Mouse (Mus musculus) frontal cortex, postnatal 25 days (tissue): ENCODE data around the gene Mrps35.

ENCODE experiments used
- DNase-seq, 2 experiments: peaks; one replicate each; pipeline ENCODE4 v3.0.0; 2022; ENCODE audit warnings: low spot score in 2 of 2

Gene Mrps35

GRCm38 (mm10) chr6:147042291-147043290, at the start of gene Mrps35:
Mrps35 (plus strand) TSS chr6:147042764.
- DNase-seq = peak; percentile 69 to 85

DNA sequence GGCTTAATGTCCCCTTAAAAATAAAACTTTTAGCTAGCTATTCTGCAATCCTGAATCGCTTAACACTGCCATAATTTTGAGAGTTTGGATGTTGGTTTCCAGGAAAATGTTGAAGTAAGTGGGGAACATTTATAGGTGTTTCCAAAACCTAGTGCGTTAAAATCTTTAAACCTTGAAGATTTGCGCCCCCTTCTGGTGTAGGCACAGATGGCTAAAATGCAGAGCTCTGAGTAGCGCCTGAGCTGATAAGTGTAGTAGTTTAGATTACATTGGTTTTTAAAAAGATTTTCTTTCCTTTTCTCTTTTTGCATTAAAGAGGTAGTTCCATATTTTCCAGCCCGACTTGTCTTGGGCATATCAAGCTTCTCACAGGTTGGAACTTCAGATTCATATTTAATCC, 48.3 kb upstream of the Mrps35 start:
- peak; percentile 28 to 43 for DNase-seq

DNA sequence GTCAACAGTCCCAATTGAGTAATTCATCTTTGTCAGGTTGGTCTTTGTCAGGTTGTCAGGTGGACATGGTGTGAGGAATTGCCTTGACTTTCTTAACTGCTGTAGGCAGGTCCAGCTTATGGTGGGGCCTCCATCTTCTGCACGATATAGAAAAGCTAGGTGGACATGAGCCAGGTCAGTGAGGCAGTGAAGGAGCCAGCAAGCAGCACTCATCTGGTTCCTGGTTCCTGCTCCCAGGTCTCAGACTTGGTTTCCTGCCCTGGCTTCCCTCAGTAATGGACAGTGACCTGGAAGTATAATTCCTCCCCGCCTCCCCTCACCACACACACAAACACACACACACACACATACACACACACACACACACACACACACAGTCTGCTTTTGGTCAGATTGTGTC, 47.2 kb upstream of the Mrps35 start:
- DNase-seq = no peak

- no peak for DNase-seq
Observed at GRCm38 (mm10) chr6:146995878-146996277, 46.7 kb upstream of the Mrps35 start.

GRCm38 (mm10) chr6:146997006-146997405, 45.6 kb upstream of the Mrps35 start:
- DNase-seq = no peak

GRCm38 (mm10) chr6:146998710-146999109, 43.9 kb upstream of the Mrps35 start:
- no peak for DNase-seq

DNA sequence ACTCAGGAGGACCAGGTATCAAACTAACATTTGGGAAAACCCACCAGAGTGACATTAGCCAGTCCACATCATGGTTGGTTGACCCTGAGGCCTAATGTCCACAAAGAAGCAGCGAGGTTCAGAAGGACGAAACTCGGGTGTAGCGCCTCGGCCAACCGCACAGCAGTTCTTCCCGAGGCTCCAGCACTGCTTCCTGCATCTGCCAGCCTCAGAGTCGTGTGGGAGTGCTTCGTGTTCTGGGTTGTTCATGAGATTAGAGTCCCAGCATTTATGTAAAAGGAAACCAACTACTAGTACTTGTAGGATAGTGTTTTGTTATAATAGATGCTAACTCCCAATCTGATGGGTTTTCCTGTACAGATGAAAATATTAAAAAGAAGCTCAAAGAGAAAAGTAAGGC, 43.3 kb upstream of the Mrps35 start:
- no peak for DNase-seq

- DNase-seq = no peak
Observed at GRCm38 (mm10) chr6:146999755-147000154, 42.8 kb upstream of the Mrps35 start.

DNA sequence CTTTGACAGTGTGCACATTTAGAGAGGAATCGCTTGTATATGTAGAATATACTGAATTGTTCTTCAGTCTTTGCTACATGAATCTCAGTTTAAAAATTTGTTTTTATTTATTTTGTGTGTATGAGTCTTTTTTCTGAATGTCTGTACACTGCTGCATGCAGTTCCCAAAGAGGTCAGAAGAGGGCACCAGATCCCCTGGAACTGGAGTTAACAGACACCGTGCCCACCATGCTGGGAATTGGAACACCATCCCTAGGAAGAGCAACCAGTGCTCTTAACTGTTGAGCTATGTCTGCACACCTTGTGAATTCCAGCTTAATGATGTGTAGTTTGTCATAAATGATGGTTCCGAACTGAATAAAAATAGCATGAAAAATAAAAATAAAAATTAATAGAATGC, 34.4 kb upstream of the Mrps35 start:
- peak in 1 of 2 experiments; percentile 32 for DNase-seq

DNA sequence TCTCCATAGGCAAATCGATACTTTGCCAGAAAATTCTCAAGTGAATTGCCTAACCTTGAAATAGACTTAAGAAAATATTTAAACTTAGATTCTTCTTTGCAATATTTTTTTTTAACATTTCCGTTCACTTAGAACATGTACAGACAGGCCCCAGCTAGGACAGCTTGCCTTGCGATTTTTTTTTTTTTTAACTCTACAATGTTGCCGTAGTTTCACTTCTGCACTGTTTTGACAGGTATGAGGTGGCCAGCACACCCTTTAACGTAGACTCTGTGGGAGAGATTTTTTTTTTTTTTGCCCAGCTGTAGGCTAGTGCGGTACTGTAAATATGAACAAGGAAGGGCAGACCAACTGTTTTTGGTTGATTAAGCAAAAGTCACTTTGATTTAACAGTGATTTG, 32.2 kb upstream of the Mrps35 start:
- DNase-seq = no peak

- DNase-seq = no peak
Observed at GRCm38 (mm10) chr6:147010811-147011520, 31.6 kb upstream of the Mrps35 start.

- no peak for DNase-seq
Observed at GRCm38 (mm10) chr6:147011555-147011954, 31.0 kb upstream of the Mrps35 start.

GRCm38 (mm10) chr6:147011977-147012376, 30.6 kb upstream of the Mrps35 start:
- DNase-seq = no peak

GRCm38 (mm10) chr6:147013546-147013945, 29.0 kb upstream of the Mrps35 start:
- no peak for DNase-seq

- DNase-seq = no peak
Observed at GRCm38 (mm10) chr6:147017906-147018305, 24.7 kb upstream of the Mrps35 start.

GRCm38 (mm10) chr6:147018364-147018763, 24.2 kb upstream of the Mrps35 start:
- DNase-seq = no peak

DNA sequence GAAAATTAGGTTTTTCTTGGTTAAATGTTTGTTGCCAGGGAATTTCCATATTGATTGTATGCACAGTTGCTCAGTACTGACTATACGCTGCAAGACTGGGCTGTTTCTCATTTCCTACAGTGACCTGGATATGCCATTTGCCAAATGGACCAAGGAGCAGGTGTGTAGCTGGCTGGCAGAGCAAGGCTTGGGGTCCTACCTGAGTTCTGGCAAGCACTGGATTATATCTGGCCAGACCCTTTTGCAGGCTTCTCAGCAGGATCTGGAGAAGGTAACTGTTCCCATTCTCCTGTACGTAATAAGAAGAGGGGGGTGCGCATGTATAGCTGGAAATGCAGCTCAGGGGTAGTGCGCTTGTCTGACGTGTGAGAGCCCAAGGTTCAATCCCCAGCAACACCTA, 21.4 kb upstream of the Mrps35 start:
- no peak for DNase-seq

DNA sequence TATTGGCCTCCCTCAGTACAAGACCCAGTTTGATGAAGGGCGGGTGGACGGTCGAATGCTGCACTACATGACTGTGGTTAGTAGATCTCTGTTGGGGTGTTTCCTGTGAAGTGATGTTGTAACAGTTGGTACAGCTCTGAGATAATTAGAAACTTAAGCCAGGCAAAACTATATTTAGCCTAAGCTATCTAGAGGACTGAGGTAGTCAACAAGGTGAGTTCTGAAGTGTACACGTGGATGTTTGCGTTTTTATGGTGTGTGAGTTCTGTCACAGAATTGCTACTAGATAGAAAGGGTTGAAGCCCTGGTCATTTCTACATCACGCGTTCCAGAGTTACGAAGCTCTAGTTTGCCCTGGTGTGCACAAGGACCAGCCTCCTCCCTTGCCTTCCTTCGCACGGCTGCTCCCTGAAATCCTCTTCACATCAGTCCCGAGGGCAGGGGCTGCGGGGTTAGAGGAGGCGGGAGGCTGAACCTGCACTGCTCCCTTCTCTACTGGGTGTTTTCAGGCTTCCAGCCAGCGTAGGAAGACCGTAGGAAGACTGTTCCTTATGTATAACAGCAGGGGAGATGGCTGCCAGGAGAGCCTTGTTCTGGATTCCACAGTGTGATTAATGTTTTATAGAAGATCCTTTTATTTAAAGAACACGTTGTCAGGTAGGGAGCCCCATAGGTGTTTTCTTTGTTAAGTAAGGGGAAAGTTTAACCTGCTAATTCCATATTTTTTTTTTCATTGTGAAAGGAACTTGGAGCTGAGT, 20.0 kb upstream of the Mrps35 start:
- no peak for DNase-seq

DNA sequence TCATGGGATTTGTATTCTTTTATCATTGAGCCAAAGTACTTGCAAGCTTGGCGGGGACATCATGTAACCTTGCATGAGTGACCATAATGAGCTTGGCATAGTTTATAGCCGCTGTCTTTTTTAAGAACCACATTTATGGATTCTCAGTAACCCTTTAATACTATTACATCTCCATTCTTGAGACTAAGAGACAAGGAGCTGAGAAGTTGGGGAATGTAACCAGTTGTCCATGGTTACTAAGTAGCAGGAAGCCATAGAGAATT, 19.5 kb upstream of the Mrps35 start:
- DNase-seq = no peak

- no peak for DNase-seq
Observed at GRCm38 (mm10) chr6:147023568-147023967, 19.0 kb upstream of the Mrps35 start.

DNA sequence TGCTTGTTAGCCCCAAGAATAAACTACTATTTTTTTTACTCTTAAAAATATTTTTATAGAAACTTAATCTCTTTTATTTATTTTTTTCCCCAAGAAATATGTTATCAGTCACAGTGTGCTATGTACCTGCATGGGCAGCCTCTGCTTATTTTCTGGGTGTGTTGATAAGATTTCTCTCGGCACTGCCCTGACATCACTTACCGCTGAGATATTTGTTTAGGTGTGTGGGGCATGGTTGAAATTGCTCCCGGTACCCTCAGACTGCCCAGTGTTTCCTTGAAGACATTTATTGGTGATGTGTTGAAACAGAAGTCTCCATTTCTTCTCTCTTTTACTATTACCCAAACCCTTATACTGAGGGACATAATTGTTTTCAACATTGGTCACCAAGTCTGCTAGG, 17.8 kb upstream of the Mrps35 start:
- DNase-seq = no peak

DNA sequence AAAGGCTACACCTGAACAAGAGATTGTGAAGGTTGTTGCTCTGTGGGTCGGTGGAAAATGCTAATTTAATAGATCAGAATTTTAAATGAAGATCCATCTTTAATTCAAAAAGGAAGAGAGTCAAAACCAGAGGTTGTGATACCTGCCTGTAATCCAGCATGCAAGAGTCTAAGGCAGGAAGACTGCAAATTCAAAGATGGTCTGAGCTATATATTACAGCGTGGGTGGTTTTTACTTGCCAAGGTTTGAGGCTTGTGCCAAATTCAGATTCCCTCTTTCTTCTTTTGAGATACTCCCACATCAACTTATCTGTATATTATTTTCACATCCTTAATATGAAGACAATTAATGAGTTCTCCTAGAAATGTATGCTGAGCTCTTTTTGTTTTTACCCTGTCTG, 14.2 kb upstream of the Mrps35 start:
- DNase-seq = no peak
